Mouse (Mus musculus) adrenal gland, postnatal 10 days (tissue): Measurements from ENCODE around the gene BC048671. TPM values are rescaled to one million over a fixed set of nuclear protein-coding genes. Genes with fewer than 3 reads are reported as not detected.

Experiments used
- total RNA-seq, 2 experiments: library from RNA; stranded (reverse); gene quantifications; 2 replicates each; pipeline ENCODE4 v1.2.3; 2021

BC048671 gene
- total RNA-seq, 2 experiments from 2014 or later, result not detected

Other genes starting within 250 kb of the BC048671 start
- not detected for gene Vmn1r49, start 222.7 kb upstream of the BC048671 start, total RNA-seq
- not detected for gene Vmn1r50, start 199.8 kb upstream of the BC048671 start, total RNA-seq
- not detected for gene Vmn1r51, start 178.6 kb upstream of the BC048671 start, total RNA-seq
- gene Vmn1r52, start 126.4 kb upstream of the BC048671 start, total RNA-seq, result not detected
- not detected for gene V1ra8, start 98.4 kb upstream of the BC048671 start, total RNA-seq
- not detected for gene Vmn1r53, start 76.8 kb upstream of the BC048671 start, total RNA-seq
- gene Vmn1r54, start 54.9 kb upstream of the BC048671 start, total RNA-seq, result not detected
- 1 to 10 TPM in 1 of 2 experiments, under 1 TPM in 1; 0.88 to 1.7 TPM for gene Chst13, start 24.0 kb downstream of the BC048671 start, total RNA-seq
- gene Uroc1, start 32.1 kb downstream of the BC048671 start, total RNA-seq, result 10 to 100 TPM; 14.8 to 37.5 TPM
- gene Zxdc, start 68.3 kb downstream of the BC048671 start, total RNA-seq, result 10 to 100 TPM; 17.6 to 18.7 TPM
- under 1 TPM; 0.58 to 0.90 TPM for gene Cfap100, start 127.6 kb downstream of the BC048671 start, total RNA-seq
- 10 to 100 TPM; 14.8 to 42.1 TPM for gene Klf15, start 161.4 kb downstream of the BC048671 start, total RNA-seq
- 10 to 100 TPM; 51.9 to 95.0 TPM for gene Aldh1l1, start 185.2 kb downstream of the BC048671 start, total RNA-seq